Mouse (Mus musculus) adrenal gland, adult (tissue): Measurements from ENCODE around the gene Gas2l1.

ENCODE experiments used
- DNase-seq, 2 experiments: peaks; one replicate each; pipeline ENCODE4 v3.0.0; 2022 to 2023; ENCODE audit warnings: low spot score in 1 of 2; ENCODE audit not compliant: inconsistent age in 2 of 2

Gene Gas2l1

DNA sequence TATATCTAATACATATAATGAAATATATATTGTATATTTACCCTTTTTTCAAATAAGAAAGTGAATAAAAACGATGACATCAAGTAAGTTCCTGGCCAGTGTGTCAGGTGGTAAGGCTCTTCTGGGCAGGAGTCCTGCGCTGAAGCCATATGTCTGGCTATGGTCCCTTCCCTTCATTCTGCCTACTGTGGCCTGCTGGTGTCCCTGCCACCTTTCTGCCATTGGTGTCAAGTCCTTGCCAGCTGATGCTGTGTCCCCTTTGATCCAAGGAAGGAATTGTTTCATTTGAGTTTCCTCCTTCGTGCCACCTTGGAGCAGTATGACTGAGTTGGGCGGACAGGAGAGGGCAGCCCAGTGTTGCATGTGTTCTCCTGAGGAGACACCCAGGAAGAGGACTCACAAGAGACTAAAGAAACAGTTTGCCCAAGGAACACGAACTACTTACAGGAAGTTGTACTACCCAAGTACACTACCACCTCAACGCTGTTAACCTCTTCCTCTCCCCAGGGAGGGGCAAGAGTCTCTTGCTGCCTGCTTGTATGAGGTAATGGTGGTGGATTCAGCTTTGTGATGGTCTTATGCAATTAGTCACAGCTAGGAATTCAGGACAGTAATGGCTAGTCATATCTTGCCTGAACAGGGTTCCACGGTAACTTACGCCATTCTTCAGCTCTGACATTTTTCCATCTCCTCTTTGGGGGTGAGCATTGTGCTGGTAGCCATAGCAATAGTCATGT is 22.3 kb downstream of the Gas2l1 start:
- DNase-seq: no peak

DNA sequence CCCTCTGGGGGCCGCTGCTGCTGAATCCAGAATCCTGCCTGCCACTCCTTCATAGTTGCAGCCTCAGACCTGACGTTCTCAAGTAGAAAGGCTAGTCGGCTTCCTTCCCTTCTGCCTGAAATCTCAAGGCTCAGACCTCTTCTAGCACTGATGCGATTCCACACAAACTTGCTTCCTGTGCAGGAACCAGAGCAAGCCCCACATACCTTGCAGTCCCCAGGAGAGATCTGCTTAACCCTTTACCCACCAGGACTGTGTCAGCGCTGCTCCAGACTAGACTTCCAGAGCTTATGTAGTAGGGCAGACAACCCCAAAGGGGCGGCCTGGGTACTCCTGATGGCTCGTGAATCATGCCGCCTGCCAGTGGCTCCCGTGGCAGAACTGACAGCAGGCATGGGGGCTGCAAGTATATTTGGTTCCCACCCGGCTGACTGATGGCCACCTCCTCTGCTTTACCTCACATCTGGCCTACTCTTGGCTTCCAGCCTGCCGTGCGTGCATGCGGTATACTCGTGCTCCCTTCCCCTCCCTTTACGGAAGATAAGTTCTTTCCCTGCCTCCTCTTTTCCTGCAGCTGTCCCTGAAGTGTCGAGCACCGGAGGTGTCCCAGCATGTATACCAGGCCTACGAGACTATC is 23.9 kb downstream of the Gas2l1 start:
- no peak for DNase-seq

DNA sequence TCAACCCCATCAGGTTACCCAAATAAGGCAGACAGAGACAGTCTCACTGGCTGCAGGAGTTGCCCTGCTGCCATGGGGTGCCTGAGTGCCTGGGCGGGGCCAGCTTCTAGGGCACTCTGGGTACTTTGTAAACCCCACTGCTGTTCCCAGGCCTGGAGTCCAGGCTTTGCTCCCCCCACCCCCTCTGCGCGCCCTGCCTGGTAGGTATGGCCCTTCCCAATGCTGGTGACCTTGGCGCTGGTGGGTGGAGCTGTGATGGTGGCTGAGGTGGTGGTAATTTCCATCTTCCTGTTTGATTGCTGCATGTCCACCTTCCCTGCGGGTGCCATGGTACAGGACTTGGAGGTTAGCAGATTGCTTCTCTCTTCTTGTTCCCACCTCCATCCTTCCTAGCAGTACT is 24.5 kb downstream of the Gas2l1 start:
- no peak for DNase-seq

DNA sequence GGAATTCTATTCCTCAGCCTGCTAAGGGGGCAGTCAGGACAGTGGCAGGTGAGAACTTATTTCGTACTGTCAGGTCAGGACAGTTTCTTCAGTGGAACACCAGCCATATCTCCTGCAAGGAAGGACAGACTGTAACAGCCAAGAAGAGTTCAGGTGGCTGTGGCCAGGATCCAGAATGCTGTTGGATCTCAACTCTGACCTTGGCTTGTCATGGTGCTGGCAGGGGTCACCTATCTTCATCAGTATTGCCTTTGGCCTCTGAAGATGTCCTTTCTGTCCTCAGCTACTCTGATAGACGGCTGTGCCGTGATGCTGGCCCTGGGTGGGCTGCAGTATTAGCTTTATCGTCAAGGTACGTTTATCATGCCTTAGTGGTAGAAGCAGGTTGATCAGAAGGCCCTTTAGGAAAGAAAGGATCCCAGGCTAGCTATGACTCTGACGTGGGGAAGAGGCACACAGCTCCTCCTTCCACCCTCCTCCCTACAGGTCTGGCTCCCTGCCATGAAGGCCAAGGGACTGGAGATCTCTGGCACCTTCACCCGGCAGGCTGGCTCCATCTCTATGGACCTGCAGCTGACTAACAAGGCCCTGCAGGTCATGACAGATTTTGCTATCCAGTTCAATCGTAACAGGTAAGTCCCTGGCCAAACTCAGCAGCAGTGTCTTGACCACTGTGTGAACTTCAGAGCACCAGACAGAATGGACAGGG is 27.8 kb downstream of the Gas2l1 start:
- DNase-seq: peak; percentile 70 to 86

DNA sequence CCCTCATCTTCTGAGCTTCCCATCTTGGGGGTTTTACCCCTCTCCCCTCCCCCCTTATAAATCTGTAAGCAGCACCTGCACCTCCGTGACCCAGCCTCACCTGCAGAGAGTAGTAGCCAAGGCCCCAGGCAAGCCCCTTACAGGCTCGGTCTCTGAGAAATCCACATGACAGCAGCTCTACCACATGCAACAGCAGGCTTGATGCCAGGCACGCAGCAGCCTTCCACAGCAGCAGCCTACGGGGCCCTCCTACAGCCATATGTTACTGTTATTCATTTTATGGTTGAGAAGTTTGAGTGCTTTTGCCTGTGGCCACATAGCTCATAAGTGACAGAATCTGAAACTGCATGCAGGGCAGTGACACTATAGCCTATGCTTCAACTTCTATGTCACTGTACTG is 29.7 kb downstream of the Gas2l1 start:
- no peak for DNase-seq

DNA sequence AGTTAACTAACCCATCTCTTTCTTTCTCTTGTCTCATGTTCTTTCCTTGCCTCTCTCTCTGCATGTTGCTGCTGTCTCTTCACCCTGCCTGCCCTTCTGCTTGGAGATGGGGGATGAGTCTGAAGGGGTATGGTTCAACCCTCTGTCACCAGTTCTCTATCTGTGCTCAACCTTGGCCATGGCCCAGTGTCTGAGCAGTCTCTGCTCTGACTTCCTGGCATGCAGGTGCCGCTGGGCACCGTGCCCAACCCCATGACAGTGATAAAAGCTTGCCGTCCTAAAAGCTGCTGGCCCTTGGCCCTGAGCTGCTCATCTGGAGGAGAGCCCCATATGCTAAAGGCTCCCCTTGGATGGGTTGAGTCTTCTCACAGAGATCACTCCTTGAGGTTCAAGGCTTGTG is 32.0 kb downstream of the Gas2l1 start:
- DNase-seq: peak; percentile 86 to 91

DNA sequence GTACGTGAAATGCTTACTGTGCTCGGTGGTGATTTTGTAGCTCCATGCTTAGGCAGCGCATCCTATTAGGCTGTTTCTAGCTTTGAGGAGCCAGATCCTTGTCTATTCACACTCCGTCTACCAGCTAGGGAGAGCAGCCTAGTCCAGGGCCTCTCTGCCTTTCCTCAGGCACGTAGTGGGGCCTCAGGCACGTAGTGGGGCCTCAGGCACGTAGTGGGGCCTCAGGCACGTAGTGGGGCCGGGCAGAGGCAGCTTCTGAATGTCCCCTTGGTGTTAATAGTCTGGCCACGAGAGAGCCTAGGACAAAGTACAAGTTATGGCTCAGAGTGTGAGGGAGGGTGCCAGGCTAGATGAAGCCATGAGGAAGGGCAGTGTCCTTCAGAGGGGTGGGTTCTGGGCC is 32.4 kb downstream of the Gas2l1 start:
- DNase-seq: no peak

DNA sequence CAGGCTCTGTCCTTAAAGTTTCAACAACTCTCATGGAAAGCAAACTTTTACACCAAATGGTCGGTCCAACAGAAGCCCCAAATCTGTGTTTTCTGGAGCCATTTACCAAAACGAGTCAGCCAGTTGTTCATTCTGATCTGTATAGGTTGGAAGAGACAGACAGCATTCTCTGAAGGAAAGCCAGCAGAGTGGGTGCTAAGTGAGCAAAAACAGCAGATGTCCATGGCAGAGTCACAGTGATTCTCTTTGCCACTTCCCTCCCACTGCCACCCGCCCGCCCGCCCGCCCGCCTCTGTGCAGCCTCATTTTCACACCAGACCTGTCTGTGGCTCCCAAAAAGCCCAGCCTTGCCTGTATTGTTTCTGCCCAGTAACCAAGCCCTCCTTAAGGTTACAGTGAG is 36.9 kb downstream of the Gas2l1 start:
- no peak for DNase-seq

DNA sequence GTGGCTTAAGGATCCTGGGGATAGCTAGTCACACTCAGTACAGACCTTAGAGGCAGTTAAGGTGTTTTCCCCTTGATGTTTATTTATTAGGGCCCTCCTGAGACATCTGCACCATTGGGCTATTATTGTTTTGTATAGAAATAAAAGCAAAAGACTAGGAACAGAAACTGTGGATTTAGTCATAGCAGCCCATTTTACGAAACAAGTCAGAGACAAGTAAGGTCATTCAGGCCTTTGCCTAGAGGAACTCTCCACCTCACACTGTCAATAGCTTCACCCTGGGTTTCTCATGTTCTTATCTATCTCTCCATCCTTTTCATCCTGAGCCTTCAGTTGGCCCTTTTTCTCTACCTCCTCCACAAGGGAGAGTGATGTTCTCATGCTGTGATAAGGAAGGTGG is 40.0 kb downstream of the Gas2l1 start:
- peak in 1 of 2 experiments; percentile 59 for DNase-seq

DNA sequence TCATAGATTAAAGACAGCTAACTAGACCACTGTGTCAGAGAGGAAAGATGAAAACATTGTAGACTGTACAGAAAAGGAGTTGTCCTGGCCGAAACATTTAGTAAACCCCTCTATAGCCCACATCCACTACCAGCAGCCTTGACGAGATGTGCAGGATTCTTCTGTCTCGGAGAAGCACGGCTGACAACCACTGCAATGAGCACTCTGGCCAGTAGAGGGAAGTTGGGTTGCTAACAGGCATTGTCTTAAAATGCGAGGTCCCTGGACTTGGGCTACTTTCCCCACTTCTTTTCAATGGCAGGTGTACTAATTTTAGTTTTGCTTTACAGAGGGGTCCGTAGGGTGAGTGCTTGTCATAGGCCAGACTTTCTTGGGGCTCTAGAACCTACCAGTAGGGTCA is 47.6 kb downstream of the Gas2l1 start:
- no peak for DNase-seq

DNA sequence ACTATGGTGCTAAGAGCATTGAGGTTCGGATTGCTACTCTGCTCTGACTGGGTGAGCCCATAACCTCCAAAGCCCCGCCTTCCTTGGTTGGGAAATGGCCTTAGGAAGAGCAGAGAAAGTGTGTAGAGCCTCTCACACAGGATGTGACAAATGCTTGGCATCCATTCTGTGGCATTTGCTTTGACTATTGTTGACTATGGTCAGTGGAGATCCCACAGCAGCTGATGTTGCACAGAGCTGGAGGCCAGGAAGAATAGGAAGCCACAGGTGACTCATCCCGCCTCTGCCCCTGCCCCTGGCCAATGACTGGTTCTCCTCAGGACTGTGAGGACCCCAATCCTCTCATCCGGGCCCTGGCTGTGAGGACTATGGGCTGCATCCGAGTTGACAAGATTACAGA is 48.8 kb downstream of the Gas2l1 start:
- DNase-seq: no peak

DNA sequence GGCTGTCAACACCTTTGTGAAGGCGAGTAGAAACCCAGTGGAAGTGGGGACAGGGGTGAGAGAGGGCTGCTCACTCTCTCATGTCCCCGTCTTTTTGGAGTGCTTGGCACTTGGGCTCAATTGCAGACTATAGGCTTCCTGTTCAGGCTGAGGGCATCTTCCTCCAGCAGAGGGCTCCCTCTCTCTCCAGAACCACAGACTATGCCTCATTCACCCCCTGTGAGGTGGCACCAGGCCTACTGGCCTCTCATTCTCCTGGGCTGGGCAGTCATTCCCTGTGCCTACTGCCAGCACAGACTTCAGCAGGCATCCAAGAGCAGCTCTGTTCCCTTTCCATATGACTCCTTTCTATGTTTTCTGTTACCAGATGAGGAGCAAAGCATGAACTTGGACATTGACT is 49.4 kb downstream of the Gas2l1 start:
- DNase-seq: peak; percentile 78 to 91

DNA sequence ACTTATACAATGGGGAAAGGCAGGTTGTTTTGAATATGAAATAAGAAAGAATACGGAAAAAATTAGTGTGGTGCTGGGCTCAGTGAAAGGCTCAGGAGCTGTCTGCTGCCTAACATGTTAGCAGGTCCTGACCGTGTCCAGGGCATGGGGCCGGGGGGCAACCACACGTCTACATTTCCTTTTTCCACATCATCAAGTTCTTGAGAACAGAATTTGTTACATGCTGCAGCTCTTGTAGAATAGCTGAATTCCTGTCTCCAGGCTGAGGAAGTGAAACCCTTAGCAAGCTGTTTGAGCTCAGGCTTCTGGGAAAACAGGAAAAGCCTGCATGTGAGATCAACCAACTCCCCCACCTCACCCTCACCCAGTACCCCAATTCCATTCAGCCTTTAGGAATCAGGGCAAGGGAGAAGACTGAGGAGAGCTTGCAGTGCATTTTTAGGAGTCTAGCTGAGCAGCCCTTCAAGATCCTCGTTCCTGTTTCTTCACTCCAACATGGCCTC is 52.9 kb downstream of the Gas2l1 start:
- no peak for DNase-seq

DNA sequence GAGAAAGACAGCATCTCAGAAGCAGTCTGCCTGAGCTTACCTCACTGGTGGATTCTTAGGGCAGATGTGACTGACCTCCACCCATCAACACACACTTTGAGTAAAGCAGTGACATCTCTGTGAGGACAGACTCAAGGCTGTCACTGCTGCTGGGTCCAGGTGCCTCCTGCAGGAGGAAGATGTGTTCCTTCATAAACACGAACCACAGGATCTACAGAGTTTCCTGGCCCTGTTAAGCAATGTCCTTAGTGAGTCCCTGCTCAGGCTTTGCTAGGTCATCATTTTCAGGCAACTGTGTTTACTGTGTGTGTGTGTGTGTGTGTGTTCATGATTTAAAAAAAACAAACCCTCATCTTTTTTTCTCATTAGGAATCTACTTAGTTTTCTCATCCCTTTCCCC is 53.6 kb downstream of the Gas2l1 start:
- no peak for DNase-seq

DNA sequence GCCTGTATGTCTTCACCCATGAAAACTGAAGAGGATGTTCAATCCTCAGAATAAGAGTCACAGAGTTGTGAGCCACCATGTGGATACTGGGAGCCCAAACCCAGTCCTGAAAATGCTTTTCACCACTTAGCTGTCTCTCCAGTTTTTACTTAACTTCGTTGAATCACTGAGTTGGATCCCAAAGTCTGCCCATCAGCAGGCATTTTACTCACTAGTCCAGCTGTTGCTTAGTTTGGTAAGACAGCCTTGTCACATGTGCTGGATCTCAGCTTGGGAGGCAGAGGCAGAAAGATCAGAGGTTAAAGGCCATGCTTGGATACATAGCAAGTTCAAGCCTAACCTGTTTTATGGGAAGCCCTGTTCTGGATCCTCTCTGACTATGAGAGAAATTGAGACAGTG is 54.9 kb downstream of the Gas2l1 start:
- no peak for DNase-seq

DNA sequence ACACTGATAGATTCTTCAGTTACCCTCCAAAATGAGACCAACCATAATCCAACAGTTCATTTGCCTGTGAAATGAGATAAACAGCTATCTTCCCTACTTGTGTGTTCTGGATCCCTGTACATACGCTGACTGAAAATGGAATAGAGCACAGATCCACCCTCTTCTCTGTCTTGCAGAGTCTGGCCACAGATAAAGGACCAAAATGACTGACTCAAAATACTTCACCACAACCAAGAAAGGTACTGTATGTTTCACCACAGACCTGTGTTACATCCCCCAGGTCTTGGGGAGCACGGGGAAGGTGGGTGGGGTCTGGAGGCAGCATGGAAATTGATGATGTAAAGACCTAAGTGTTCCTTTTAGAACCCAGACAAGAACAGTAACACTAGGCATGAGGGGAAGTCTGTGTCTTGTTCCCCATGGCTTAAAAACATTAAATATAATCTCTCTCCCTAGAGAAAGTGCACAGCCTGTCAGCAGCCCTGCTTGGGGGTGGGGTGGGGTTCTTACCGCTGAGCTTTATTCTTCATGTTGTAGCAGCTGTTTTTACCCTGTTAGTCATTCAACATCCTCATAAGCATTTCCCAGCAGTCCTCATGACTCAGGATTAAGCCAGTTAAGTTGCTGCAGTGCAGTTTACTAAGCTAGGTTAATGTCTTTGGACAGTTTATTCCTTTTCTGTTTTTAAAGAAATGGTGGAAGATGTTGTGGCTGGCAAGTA is 55.6 kb downstream of the Gas2l1 start:
- DNase-seq: no peak

DNA sequence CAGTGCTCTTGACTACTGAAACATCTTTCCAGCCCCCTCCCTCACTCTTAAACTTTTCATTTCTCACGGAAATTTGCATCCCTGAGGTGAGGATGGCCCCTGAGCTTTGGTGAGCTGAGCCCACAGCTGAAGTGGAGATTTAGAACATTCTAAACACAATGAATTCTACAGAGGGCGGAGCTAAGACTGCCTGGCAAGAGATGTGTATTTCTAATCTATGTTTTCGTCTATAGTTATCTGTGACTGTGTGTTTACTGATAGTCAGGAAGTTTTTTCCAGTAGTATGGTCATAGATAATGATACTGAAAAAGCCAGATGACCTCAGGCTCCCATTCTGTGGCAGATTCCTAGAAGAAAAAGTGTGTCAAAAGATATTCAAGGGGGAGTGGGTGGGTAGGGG is 56.3 kb downstream of the Gas2l1 start:
- no peak for DNase-seq

DNA sequence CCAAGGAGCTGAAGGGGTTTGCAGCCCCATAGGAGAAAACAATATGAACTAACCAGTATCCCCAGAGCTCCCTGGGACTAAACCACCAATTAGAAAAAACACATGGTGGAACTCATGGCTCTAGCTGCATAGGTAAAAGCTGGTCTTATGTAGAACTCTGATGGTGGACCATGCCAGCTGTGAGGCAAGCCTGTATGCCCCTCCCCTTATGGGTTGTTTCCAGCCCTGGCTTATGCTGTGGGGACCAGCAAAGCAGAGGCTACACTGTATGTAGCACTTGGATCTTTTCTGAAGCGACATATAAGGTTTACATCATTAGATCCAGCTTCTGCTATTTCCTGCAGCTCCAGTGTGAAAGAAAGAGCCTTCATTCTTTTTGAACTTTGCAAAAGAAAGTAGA is 57.9 kb downstream of the Gas2l1 start:
- no peak for DNase-seq

DNA sequence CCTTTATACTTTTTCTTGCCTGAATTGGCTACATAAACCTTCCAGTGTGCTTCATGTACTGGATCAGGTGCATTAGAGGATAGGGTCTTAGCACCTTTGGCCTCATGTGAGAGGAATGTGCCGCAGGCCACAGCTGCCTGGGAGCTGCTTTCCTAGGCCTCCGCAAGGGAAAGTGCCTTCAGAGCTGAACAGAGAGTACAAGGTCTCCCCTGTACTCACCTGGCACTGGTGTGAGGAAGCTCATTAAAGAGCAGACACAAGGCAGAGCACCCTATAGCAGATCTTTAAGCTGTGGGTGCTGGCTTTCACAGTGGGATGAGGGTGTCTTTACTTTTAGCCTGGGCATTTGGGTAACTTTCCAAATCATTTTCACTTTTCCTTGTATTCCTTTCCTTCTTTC is 59.6 kb downstream of the Gas2l1 start:
- no peak for DNase-seq
